Mouse (Mus musculus): Measurements from ENCODE around the gene Hpse. TPM values are rescaled to one million over a fixed set of nuclear protein-coding genes. Genes with fewer than 3 reads are reported as not detected.

Hpse gene
- polyA plus RNA-seq, 1 experiment from 2014 or later: 0.74 TPM

- no peaks in the 10 kb centered on the region for H3K9me3 ChIP-seq
- H3K4me2 ChIP-seq: no peak overlapping the region
- H3K4me3 ChIP-seq: no peak overlapping the region
- 87% methylated on average over 8 of the region's 8 CpGs for WGBS
- H3K9ac ChIP-seq: no peak overlapping the region
- no peaks in the 10 kb centered on the region for H3K36me3 ChIP-seq
- no peaks in the 10 kb centered on the region for H3K27me3 ChIP-seq
- ATAC-seq (ENCODE audit: low FRiP score): no peak
- no peaks in the 10 kb centered on the region for H3K4me1 ChIP-seq (replicated peaks)
- H3K27ac ChIP-seq: no peak overlapping the region
These were observed 86.9 kb downstream of the Hpse start for GRCm38 (mm10) chr5:100632540-100633129.

Other genes with a start within 250 kb of the Hpse start
- gene Lin54, start 219.1 kb downstream of the Hpse start, polyA plus RNA-seq (2015; fragmentation: Nextera tagmentation; extraction: Ambion mirVana): 8.3 and 8.4 TPM in 2 replicates
- 192 and 196 TPM in 2 replicates for gene Cops4, start 201.4 kb downstream of the Hpse start, polyA plus RNA-seq (2015; fragmentation: Nextera tagmentation; extraction: Ambion mirVana)
- 0.93 and 1.0 TPM in 2 replicates for gene Plac8, start 147.5 kb downstream of the Hpse start, polyA plus RNA-seq (2015; fragmentation: Nextera tagmentation; extraction: Ambion mirVana)
- gene Coq2, start 44.6 kb downstream of the Hpse start, polyA plus RNA-seq (2015; fragmentation: Nextera tagmentation; extraction: Ambion mirVana): 43.6 and 46.6 TPM in 2 replicates
- 18.6 and 21.1 TPM in 2 replicates for gene Helq, start 78.9 kb upstream of the Hpse start, polyA plus RNA-seq (2015; fragmentation: Nextera tagmentation; extraction: Ambion mirVana)
- gene Mrps18c, start 78.9 kb upstream of the Hpse start, polyA plus RNA-seq (2015; fragmentation: Nextera tagmentation; extraction: Ambion mirVana): 171 and 184 TPM in 2 replicates
- 15.1 and 16.2 TPM in 2 replicates for gene Abraxas1, start 101.2 kb upstream of the Hpse start, polyA plus RNA-seq (2015; fragmentation: Nextera tagmentation; extraction: Ambion mirVana)
- 1.00 and 1.5 TPM in 2 replicates for gene Gpat3, start 126.0 kb upstream of the Hpse start, polyA plus RNA-seq (2015; fragmentation: Nextera tagmentation; extraction: Ambion mirVana)